ENCODE assay signal across 11 mouse cellular contexts in genomic region chr4:98453231-98453630, GRCm38 (mm10). TPM values are rescaled to one million over a fixed set of nuclear protein-coding genes. Genes with fewer than 3 reads are reported as not detected.
DNase-seq lines count a peak whose midpoint lies in the region.
"Had no signal": no experiment of that assay in that cellular context is flagged by ENCODE, and none has a peak within 500 bp of the region (broad histone marks: within the 10 kb centered on the region; RNA-seq: fewer than 3 reads in every experiment).

No protein-coding gene starts in this region.

- DNase-seq in frontal cortex, postnatal 36 days (ENCODE audit: low spot score in 2 of 2), result peak; percentile 13 to 45
- DNase-seq in frontal cortex, postnatal 10 days (ENCODE audit: low spot score in 2 of 2), result no peak
- peak; percentile 70 for DNase-seq in right cerebral cortex, adult 18-20 months
- no peak for DNase-seq in right cerebral cortex, postnatal 4 days
- peak; percentile 24 to 52 for DNase-seq in layer of hippocampus, postnatal 14 days (ENCODE audit: low spot score in 2 of 2)
- no peak for DNase-seq in gastrocnemius, adult 18-20 months (ENCODE audit: low spot score)
- no peak for DNase-seq in kidney, postnatal 36 days
- DNase-seq: adrenal gland, postnatal 25 days; cerebellum, postnatal 14 days; gastrocnemius, postnatal 36 days; lung, embryonic 14.5 days had no signal

RNA-seq across cellular contexts. Expression of gene Patj, which starts 57.6 kb away (rescaled TPM):
- total RNA-seq in layer of hippocampus, postnatal 14 days (2021), result 10 to 100 TPM; 11.9 to 12.5 TPM
- 1 to 10 TPM; 2.7 to 3.7 TPM for total RNA-seq in gastrocnemius, adult 18-20 months (2021)

Comparison
In these comparisons a context has a peak if more than half of its experiments do, and no peak if none do; other contexts are left out.
1. DNase-seq: peak in frontal cortex, postnatal 36 days (2 of 2), right cerebral cortex, adult 18-20 months (single experiment) and layer of hippocampus, postnatal 14 days (2 of 2); none in frontal cortex, postnatal 10 days (0 of 2), right cerebral cortex, postnatal 4 days (single experiment), gastrocnemius, adult 18-20 months (single experiment) and kidney, postnatal 36 days (0 of 2).